Mouse (Mus musculus) CH12.LX (cell line): ENCODE measurements around the gene Grid1.

Experiments
- CTCF ChIP-seq, 2 experiments: IDR thresholded peaks in 1 of 2; conservative IDR thresholded peaks in 1 of 2; 2 replicates each; pipeline ENCODE4 v1.5.1; 2011 to 2012; ENCODE audit warnings: low read depth in 2 of 2, low read length in 2 of 2, improper control_type of control experiment in 1 of 2, inconsistent platforms in 1 of 2, mild to moderate bottlenecking in 1 of 2, moderate library complexity in 1 of 2
- E2F4 ChIP-seq: IDR thresholded peaks from 2 replicates; pipeline ENCODE4 v1.6.1; 2011; ENCODE audit warnings: low read depth, low read length, improper control_type of control experiment; ENCODE audit not compliant: insufficient replicate concordance
- EP300 ChIP-seq: IDR thresholded peaks from 2 replicates; pipeline ENCODE4 v1.6.1; 2011; ENCODE audit warnings: low read length, improper control_type of control experiment
- ETS1 ChIP-seq: conservative IDR thresholded peaks from 2 replicates; pipeline ENCODE4 v1.6.1; 2012; ENCODE audit warnings: low read depth, mild to moderate bottlenecking, inconsistent platforms, low read length, improper control_type of control experiment, moderate library complexity
- POLR2A ChIP-seq: IDR thresholded peaks from 2 replicates; pipeline ENCODE4 v1.6.1; 2011; ENCODE audit warnings: low read depth, mild to moderate bottlenecking, improper control_type of control experiment, low read length
- ZMIZ1 ChIP-seq: IDR thresholded peaks from 2 replicates; pipeline ENCODE4 v1.6.1; 2012; ENCODE audit warnings: low read depth, mild to moderate bottlenecking, inconsistent platforms, low read length, improper control_type of control experiment

- TF ChIP-seq EP300 (no peak), E2F4 (no peak), CTCF (conservative IDR thresholded peaks at IDR 0.05 in 1 of 2, IDR thresholded peaks at IDR 0.05 in 1 of 2; ENCODE audit: low read depth in 2 of 2, low read length in 2 of 2) (no peak), POLR2A (no peak), ETS1 (no peak), ZMIZ1 (no peak)
Measured at GRCm38 (mm10) chr14:34837145-34837544, 17.2 kb downstream of the Grid1 start.
